Mouse (Mus musculus) kidney, postnatal 0 days (tissue): ENCODE measurements around the gene Atf6. TPM values are rescaled to one million over a fixed set of nuclear protein-coding genes. Genes with fewer than 3 reads are reported as not detected.

Experiments used
- ATAC-seq: fragments of 200-750 bp; cut with Nextera tagmentation; replicated peaks from 2 replicates; pipeline ENCODE4 v1.8.0; 2017; ENCODE audit warnings: low read depth, moderate number of reproducible peaks, moderate TSS enrichment, moderate library complexity; ENCODE audit not compliant: low FRiP score
- DNase-seq: peaks from one replicate; pipeline ENCODE4 v3.0.0-alpha.2; 2016; ENCODE audit warnings: low spot score
- H3K27ac ChIP-seq: fragments of 300-500 bp; sonication (generic); 2 replicates; pipeline ENCODE4 v1.5.1; 2014; ENCODE audit warnings: mild to moderate bottlenecking
- H3K27me3 ChIP-seq: fragments of 300-500 bp; sonication (generic); 2 replicates; pipeline ENCODE4 v1.6.1; 2014; ENCODE audit warnings: low read length, mixed read lengths; ENCODE audit not compliant: insufficient read depth
- H3K36me3 ChIP-seq: fragments of 300-500 bp; sonication (generic); 2 replicates; pipeline ENCODE4 v1.6.1; 2014; ENCODE audit warnings: low read length, mixed read lengths; ENCODE audit not compliant: insufficient read depth
- H3K4me1 ChIP-seq: fragments of 300-500 bp; sonication (generic); replicated peaks from 2 replicates; pipeline ENCODE4 v1.6.1; 2014; ENCODE audit warnings: antibody characterized with exemption, low read length, mixed read lengths; ENCODE audit not compliant: insufficient read depth
- H3K4me2 ChIP-seq: fragments of 300-500 bp; sonication (generic); 2 replicates; pipeline ENCODE4 v1.6.1; 2014; ENCODE audit warnings: mild to moderate bottlenecking, low read length, moderate library complexity, mixed read lengths
- H3K4me3 ChIP-seq: fragments of 300-500 bp; sonication (generic); replicated peaks from 2 replicates; pipeline ENCODE4 v1.5.1; 2014; ENCODE audit warnings: low read depth, low read length
- H3K9ac ChIP-seq: fragments of 300-500 bp; sonication (generic); 2 replicates; pipeline ENCODE4 v1.6.1; 2014; ENCODE audit warnings: low read depth, low read length
- H3K9me3 ChIP-seq: fragments of 300-500 bp; sonication (generic); replicated peaks from 2 replicates; pipeline ENCODE4 v1.6.1; 2016; ENCODE audit warnings: low read length, inconsistent platforms, mixed read lengths
- CTCF ChIP-seq: IDR thresholded peaks from 2 replicates; pipeline ENCODE4 v1.5.1; 2016; ENCODE audit warnings: antibody characterized with exemption, low read depth, mild to moderate bottlenecking, moderate library complexity
- WGBS: fragments of 180-500 bp; shearing (Covaris S2); extraction: QIAGEN DNeasy Blood & Tissue Kit; methylation state at CpG from one replicate; pipeline ENCODE4 v1.1.7; 2014; 5-methylcytosine and 5-hydroxymethylcytosine counted together
- polyA plus RNA-seq: library from polyadenylated mRNA; unstranded; fragments of >200 nt; fragmentation: Nextera tagmentation; extraction: Ambion mirVana; gene quantifications from 2 replicates; pipeline ENCODE4 v1.2.1, GENCODE M21; 2015

The Atf6 gene
- polyA plus RNA-seq, 1 experiment from 2014 or later, result 8.6 TPM

GRCm38 (mm10) chr1:170863033-170863432 lies 4.5 kb downstream of the Atf6 start:
- 55% methylated on average over 4 of the region's 4 CpGs for WGBS
- Histone ChIP-seq H3K36me3 (no peaks in the 10 kb centered on the region), H3K9ac (no peak overlapping the region), H3K9me3 (no peaks in the 10 kb centered on the region), H3K27me3 (no peaks in the 10 kb centered on the region), H3K4me2 (no peak overlapping the region), H3K4me1 (no peaks in the 10 kb centered on the region; the same call in 1 of the 2 replicates), H3K4me3 (no peak overlapping the region), H3K27ac (no peak overlapping the region)
- ATAC-seq, result no peak
- DNase-seq, result no peak
- TF ChIP-seq CTCF, result no peak

GRCm38 (mm10) chr1:170862435-170862717 lies 5.2 kb downstream of the Atf6 start:
- Histone ChIP-seq H3K9ac (no peak overlapping the region), H3K4me1 (no peaks in the 10 kb centered on the region; the same call in 1 of the 2 replicates), H3K9me3 (no peaks in the 10 kb centered on the region), H3K27me3 (no peaks in the 10 kb centered on the region), H3K27ac (no peak overlapping the region), H3K4me2 (no peak overlapping the region), H3K36me3 (no peaks in the 10 kb centered on the region), H3K4me3 (no peak overlapping the region)
- no peak for TF ChIP-seq CTCF
- 46% methylated on average over 3 of the region's 3 CpGs for WGBS
- no peak for ATAC-seq
- DNase-seq, result no peak

GRCm38 (mm10) chr1:170861671-170862434 lies 5.7 kb downstream of the Atf6 start:
- H3K27ac ChIP-seq, result no peak overlapping the region
- H3K27me3 ChIP-seq, result no peaks in the 10 kb centered on the region
- WGBS, result 63% methylated on average over 13 of the region's 13 CpGs
- H3K9me3 ChIP-seq, result no peaks in the 10 kb centered on the region
- DNase-seq (no peak), ATAC-seq (no peak)
- no peak overlapping the region for H3K9ac ChIP-seq
- H3K4me3 ChIP-seq, result no peak overlapping the region
- TF ChIP-seq CTCF, result no peak
- no peaks in the 10 kb centered on the region; the same call in 1 of the 2 replicates for H3K4me1 ChIP-seq
- no peaks in the 10 kb centered on the region for H3K36me3 ChIP-seq
- no peak overlapping the region for H3K4me2 ChIP-seq

GRCm38 (mm10) chr1:170858872-170859271 lies 8.7 kb downstream of the Atf6 start:
- no peak for DNase-seq
- H3K4me1 ChIP-seq, result no peaks in the 10 kb centered on the region
- TF ChIP-seq CTCF, result no peak
- no peaks in the 10 kb centered on the region for H3K36me3 ChIP-seq
- H3K4me2 ChIP-seq, result no peak overlapping the region
- no peaks in the 10 kb centered on the region for H3K9me3 ChIP-seq
- H3K27ac ChIP-seq, result no peak overlapping the region
- H3K4me3 ChIP-seq, result no peak overlapping the region
- 90% methylated on average over 2 of the region's 2 CpGs for WGBS
- H3K9ac ChIP-seq, result no peak overlapping the region
- no peaks in the 10 kb centered on the region for H3K27me3 ChIP-seq
- no peak for ATAC-seq

GRCm38 (mm10) chr1:170857369-170857768 lies 10.2 kb downstream of the Atf6 start:
- WGBS, result 81% methylated on average over 2 of the region's 2 CpGs

GRCm38 (mm10) chr1:170855056-170855760 lies 12.4 kb downstream of the Atf6 start:
- DNase-seq, result no peak
- H3K36me3 ChIP-seq, result no peaks in the 10 kb centered on the region
- H3K4me3 ChIP-seq, result no peak overlapping the region
- ATAC-seq, result no peak
- no peaks in the 10 kb centered on the region for H3K27me3 ChIP-seq
- H3K9me3 ChIP-seq, result no peaks in the 10 kb centered on the region
- no peak overlapping the region for H3K9ac ChIP-seq
- H3K4me2 ChIP-seq, result no peak overlapping the region
- TF ChIP-seq CTCF, result no peak
- no peaks in the 10 kb centered on the region for H3K4me1 ChIP-seq
- H3K27ac ChIP-seq, result no peak overlapping the region
- WGBS, result 85% methylated on average over 13 of the region's 13 CpGs

More at GRCm38 (mm10) chr1:170857369-170857768, 10.2 kb downstream of the Atf6 start:
- TF ChIP-seq CTCF, result no peak
- Histone ChIP-seq H3K4me2 (no peak overlapping the region), H3K27me3 (no peaks in the 10 kb centered on the region), H3K4me1 (no peaks in the 10 kb centered on the region), H3K4me3 (no peak overlapping the region), H3K9ac (no peak overlapping the region), H3K27ac (no peak overlapping the region), H3K9me3 (no peaks in the 10 kb centered on the region), H3K36me3 (no peaks in the 10 kb centered on the region)
- ATAC-seq, result no peak
- no peak for DNase-seq
